Mouse (Mus musculus) 3T3-L1 (cell line): ENCODE measurements around the gene Kctd15.
A peak's percentile ranks its signal among the peaks of the same experiment; 100 is the strongest.

ENCODE experiments used
- DNase-seq: peaks from one replicate; pipeline ENCODE4 v3.0.0-alpha.2; 2015; ENCODE audit warnings: low read depth, low spot score

The Kctd15 gene

GRCm38 (mm10) chr7:34629702-34630210 lies 26.8 kb downstream of the Kctd15 start:
- no peak for DNase-seq

GRCm38 (mm10) chr7:34620411-34620810 lies 36.1 kb downstream of the Kctd15 start:
- DNase-seq, result no peak

GRCm38 (mm10) chr7:34618141-34618890 lies 38.2 kb downstream of the Kctd15 start:
- no peak for DNase-seq

- peak; percentile 48 for DNase-seq
These were observed 40.3 kb downstream of the Kctd15 start for GRCm38 (mm10) chr7:34616275-34616674.

- DNase-seq, result no peak
These were observed 46.1 kb downstream of the Kctd15 start for GRCm38 (mm10) chr7:34610445-34610844.

GRCm38 (mm10) chr7:34607334-34607970 lies 49.1 kb downstream of the Kctd15 start:
- DNase-seq, result no peak

- DNase-seq, result no peak
These were observed 49.8 kb downstream of the Kctd15 start for GRCm38 (mm10) chr7:34606729-34607128.

GRCm38 (mm10) chr7:34606051-34606450 lies 50.5 kb downstream of the Kctd15 start:
- DNase-seq, result no peak

GRCm38 (mm10) chr7:34598576-34598975 lies 58.0 kb downstream of the Kctd15 start:
- no peak for DNase-seq

- DNase-seq, result no peak
These were observed 58.5 kb downstream of the Kctd15 start for GRCm38 (mm10) chr7:34597986-34598385.

GRCm38 (mm10) chr7:34596531-34597235 lies 59.8 kb downstream of the Kctd15 start:
- no peak for DNase-seq

- DNase-seq, result no peak
These were observed 61.3 kb downstream of the Kctd15 start for GRCm38 (mm10) chr7:34595307-34595565.

GRCm38 (mm10) chr7:34594501-34595306 lies 61.8 kb downstream of the Kctd15 start:
- DNase-seq, result peak; percentile 71

GRCm38 (mm10) chr7:34590711-34591110 lies 65.8 kb downstream of the Kctd15 start:
- no peak for DNase-seq
